Mouse (Mus musculus) liver, postnatal 0 days (tissue): ENCODE data around the gene Gm49425.

Experiments
- CTCF ChIP-seq: sonication (generic); IDR thresholded peaks from 2 replicates; pipeline ENCODE4 v1.5.1; 2016; ENCODE audit warnings: antibody characterized with exemption, low read depth
- EP300 ChIP-seq: IDR thresholded peaks from 2 replicates; pipeline ENCODE4 v1.6.1; 2016; ENCODE audit warnings: antibody characterized with exemption, low read depth, mild to moderate bottlenecking

DNA sequence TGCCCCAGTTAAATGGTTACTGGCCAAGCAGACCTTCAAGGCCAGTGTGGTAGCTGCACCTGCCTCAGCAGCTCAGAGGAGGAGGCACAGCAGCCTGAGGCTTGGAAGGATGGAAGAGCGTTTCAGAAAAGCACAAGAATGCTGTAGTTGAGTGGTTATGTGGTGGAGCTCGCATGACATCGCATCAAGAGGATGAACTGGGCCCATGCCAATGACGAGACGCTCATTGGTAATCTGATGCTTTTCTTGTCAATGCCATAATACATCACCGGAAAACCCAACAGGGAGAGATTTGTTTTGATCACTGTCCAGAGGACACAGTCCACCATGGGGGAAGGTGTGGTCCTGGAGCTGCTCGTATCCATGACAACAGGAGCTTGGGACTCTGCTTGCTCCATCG is 21.8 kb downstream of the Gm49425 start:
- no peak for TF ChIP-seq CTCF
- no peak for TF ChIP-seq EP300
